Mouse (Mus musculus) left cerebral cortex, postnatal 14 days (tissue): Measurements from ENCODE around the gene Naa80. TPM values are rescaled to one million over a fixed set of nuclear protein-coding genes. Genes with fewer than 3 reads are reported as not detected.

Experiments
- DNase-seq, 2 experiments: peaks; one replicate each; pipeline ENCODE4 v3.0.0; 2021 to 2022; ENCODE audit warnings: low spot score in 2 of 2, mixed read lengths in 1 of 2
- intact Hi-C: fragments of 180-260 bp; cut with DNase I; formaldehyde crosslinking; loops from one replicate; pipeline ENCODE4 v1.15.1; 2025
- total RNA-seq, 2 experiments: library from RNA; stranded (reverse); gene quantifications; 2 replicates each; pipeline ENCODE4 v1.2.3; 2021

Gene Naa80
- total RNA-seq, 2 experiments from 2014 or later = 8.7 TPM

- intact Hi-C loops = no loop called here
- DNase-seq = no peak
Measured at GRCm38 (mm10) chr9:107608741-107609432, 30.2 kb downstream of the Naa80 start, which contains the start of gene Sema3b. Gene Sema3b, minus strand, starts transcription at chr9:107609229.

- DNase-seq = no peak
- intact Hi-C loops = no loop called here
Measured at GRCm38 (mm10) chr9:107609433-107609830, 30.7 kb downstream of the Naa80 start.

- peak; percentile 41 to 65 for DNase-seq
- intact Hi-C loops = no loop called here
Measured at GRCm38 (mm10) chr9:107611456-107612190, 32.9 kb downstream of the Naa80 start.

- peak; percentile 98 to 99 for DNase-seq
- intact Hi-C loops = no loop called here
Measured at GRCm38 (mm10) chr9:107612191-107612944, 33.7 kb downstream of the Naa80 start.

DNA sequence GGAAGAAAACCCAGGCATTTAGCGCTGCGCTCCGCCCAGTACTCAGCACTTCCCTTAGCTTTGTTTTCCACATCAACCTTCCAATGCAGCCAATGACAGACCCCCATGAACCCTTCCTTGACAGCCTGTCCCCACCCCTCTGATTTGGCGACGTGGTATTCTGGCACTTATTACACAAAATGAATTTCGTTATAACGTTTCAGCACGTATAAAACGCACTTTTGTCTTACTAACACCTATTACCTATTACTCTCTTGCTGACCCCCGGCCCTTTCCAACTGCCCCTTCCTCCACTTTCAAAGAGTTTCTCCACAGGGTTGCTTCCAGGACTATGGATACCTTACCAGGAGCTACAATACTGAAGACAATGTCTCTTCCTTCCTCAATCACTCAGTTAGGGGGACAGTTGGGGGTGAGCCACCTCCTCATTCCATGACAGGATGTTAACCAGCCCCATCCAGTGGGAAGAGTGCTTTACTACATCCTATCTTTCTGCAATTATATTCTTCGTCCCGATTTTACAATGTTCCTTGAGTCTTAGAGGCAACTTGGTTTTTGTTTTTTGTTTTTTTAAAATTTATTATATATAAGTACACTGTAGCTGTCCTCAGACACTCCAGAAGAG, 34.4 kb downstream of the Naa80 start:
- DNase-seq = no peak
- intact Hi-C loops = no loop called here

DNA sequence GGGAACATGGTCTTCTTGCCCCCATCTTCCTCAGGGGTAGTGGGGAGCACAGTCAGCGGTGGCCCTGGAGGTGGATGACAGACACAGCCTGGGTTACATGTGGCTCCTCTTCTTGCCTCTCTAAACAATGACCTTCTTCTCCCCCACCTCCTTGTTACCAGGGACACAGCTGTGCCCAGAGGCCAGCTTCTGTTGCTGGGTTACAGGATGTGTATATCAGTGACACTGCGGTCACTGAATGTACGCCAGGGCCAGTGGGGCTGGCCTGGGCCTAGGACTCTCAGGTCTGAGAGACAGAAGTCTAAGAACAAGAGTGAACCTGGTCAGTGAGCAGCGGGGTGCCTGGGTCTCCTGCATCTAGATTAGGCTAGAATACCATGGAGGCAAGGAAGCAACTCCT, 36.3 kb downstream of the Naa80 start:
- DNase-seq = no peak
- intact Hi-C loops = no loop called here

- intact Hi-C loops = no loop called here
- DNase-seq = no peak
Measured at GRCm38 (mm10) chr9:107617461-107617860, 38.8 kb downstream of the Naa80 start.

DNA sequence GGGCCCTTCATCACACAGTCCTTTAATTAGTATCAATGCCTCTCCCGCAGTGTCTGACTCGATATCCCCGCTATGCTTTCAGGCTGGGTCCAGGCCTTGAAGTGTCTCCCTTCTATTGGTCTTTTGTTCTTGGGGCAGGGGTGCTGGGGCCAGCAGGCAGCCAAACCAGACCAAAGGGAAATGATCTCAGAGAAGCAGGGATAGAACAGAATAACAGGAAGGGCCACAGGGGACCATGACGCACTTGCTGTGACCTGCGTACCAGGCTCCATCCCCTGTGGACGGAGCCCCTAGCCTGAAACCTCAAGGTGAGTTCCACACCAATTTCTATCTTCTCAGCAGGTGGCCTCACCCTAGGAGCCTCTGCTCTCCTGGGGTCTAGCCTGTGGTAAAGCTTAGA, 39.4 kb downstream of the Naa80 start:
- intact Hi-C loops = no loop called here
- no peak for DNase-seq

- intact Hi-C loops = no loop called here
- no peak for DNase-seq
Measured at GRCm38 (mm10) chr9:107618778-107619545, 40.3 kb downstream of the Naa80 start.

- no peak for DNase-seq
- intact Hi-C loops = no loop called here
Measured at GRCm38 (mm10) chr9:107619546-107619879, 40.8 kb downstream of the Naa80 start.

- DNase-seq = no peak
- intact Hi-C loops = no loop called here
Measured at GRCm38 (mm10) chr9:107620954-107621353, 42.3 kb downstream of the Naa80 start.

GRCm38 (mm10) chr9:107624539-107624938, 45.9 kb downstream of the Naa80 start:
- intact Hi-C loops = no loop called here
- DNase-seq = no peak

DNA sequence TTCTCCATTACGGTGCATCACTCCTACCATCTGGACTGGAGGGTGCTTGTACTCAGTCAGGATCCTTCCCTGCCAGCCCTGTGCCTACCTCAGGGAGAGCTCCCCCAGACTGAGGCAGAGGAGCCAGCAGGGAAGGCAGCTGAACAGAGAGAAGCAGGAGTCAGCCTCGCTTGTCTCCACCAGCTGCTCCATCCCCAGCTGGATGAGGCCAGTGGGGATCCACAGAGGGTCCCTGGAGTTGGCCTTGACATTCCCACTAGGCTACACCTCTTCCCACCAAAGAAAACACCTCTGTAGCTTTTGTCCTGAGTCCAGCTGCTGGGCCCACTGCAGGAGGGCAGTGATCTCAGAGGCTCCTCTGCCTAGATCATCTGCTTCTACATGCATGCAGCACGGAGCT, 46.3 kb downstream of the Naa80 start:
- no peak for DNase-seq
- intact Hi-C loops = no loop called here

GRCm38 (mm10) chr9:107625351-107626128, 46.9 kb downstream of the Naa80 start:
- intact Hi-C loops = loop anchor here (2.0 kb wide), 1 partner anchor 19 kb away; no protein-coding TSS in a partner anchor
- DNase-seq = no peak

DNA sequence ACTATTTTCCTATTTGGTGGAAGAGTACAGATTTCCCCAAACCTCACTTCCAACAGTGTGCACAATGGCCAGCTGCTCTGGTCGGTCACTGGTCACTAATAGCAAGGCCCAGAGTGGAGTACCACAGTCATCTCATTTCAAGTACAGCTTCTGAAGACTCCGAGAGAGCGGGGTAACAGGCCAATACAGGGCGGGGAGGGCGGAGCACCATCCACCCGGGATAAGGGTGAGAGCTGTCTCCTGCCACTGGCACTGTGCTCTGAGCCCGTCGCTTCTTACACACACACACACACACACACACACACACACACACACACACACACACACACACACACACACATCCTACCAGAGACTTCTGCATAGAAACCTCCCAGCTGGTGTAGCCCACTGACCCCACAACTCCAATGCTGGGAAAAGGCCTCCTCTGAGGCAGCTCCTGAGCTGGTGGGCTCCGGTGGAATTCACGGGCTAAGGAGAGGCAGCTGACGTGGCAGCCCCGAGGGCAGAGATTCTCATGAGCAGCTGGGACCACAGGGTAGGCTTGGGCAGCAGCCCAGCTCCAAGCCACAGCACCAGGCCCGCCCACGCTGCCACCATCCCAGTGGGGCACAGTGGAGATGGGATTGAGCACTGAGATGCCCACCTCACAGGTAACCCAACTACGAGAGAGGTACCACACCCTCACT, 47.6 kb downstream of the Naa80 start:
- intact Hi-C loops = loop anchor here (2.0 kb wide), 1 partner anchor 18 kb away; no protein-coding TSS in a partner anchor

GRCm38 (mm10) chr9:107626844-107627277, 48.2 kb downstream of the Naa80 start:
- DNase-seq = peak; percentile 81 to 88
- intact Hi-C loops = loop anchor here (2.0 kb wide), 1 partner anchor 18 kb away; no protein-coding TSS in a partner anchor

More for the DNA sequence above, 47.6 kb downstream of the Naa80 start:
- no peak for DNase-seq

DNA sequence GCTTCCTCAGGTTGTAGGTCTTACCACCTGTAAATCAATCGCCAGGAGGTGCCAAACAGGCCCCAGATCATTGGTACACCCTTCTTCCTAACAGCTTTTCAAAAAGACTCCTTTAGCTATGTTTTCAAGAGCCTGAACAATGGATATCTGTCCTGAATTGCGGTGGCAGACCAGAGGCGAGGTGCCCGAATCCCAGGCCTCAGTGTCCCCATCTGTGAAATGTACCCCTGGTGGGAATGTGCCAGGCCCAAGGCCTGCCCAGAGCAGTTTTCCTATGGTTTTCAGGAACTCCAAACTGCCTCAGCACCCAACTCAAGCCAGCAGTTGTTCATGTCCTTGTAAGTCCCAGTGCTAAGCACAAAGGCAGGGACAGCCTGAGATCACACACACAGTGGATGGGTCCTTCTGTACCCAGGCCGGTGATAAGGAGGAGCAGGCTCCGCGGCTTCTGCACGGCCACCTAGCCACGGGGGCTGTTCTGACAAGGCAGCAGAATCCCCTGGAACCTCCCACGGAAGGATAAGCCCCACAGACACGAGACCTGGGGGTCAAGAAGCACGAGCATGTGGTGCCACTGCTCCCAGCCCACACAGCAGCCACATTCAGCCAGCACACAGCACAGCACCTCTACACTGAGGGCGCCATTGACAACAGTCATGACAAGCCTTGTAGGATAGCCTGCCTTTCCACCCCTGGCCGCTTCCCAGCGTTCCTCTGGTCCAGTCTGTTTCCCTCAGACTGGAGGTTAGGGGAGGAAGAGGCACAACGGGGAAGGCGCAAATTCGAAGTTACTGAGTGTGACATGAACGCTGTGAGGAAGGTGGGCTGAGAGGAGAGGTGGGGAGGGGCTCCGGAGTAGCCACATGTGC, 48.9 kb downstream of the Naa80 start:
- DNase-seq = no peak
- intact Hi-C loops = loop anchor here (2.0 kb wide), 1 partner anchor 17 kb away; no protein-coding TSS in a partner anchor
